Mouse (Mus musculus): Measurements from ENCODE around the gene Ldha. TPM values are rescaled to one million over a fixed set of nuclear protein-coding genes. Genes with fewer than 3 reads are reported as not detected.
"Not testable (repeated sequence)": the region's sequence is repeated elsewhere in the genome, so short reads cannot be mapped to it uniquely, and the experiment has no call there.

The Ldha gene
- polyA plus RNA-seq, 1 experiment from 2014 or later, result 3,667 TPM

GRCm38 (mm10) chr7:46859031-46859430 lies 17.8 kb downstream of the Ldha start:
- Histone ChIP-seq H3K9me3 (replicated peaks) (no peaks in the 10 kb centered on the region), H3K36me3 (peaks cover 28% of the 10 kb centered on the region), H3K27ac (replicated peaks) (no peak overlapping the region), H3K27me3 (ENCODE audit: low read depth, poor library complexity, severe bottlenecking) (no peaks in the 10 kb centered on the region), H3K4me3 (no peak overlapping the region), H3K4me1 (no peaks in the 10 kb centered on the region)
- 66% methylated on average over 6 of the region's 6 CpGs for WGBS
- no peak for DNase-seq (ENCODE audit: low spot score)

GRCm38 (mm10) chr7:46860996-46861395 lies 19.7 kb downstream of the Ldha start, which contains the start of gene Ldhc:
Gene Ldhc (plus strand): TSS chr7:46861203.
- H3K36me3 ChIP-seq, result peaks cover 8% of the 10 kb centered on the region
- WGBS, result 36% methylated on average over 10 of the region's 10 CpGs
- H3K9me3 ChIP-seq (replicated peaks), result no peaks in the 10 kb centered on the region
- DNase-seq (ENCODE audit: low spot score), result no peak
- no peak within 1 kb of the TSS for H3K4me3 ChIP-seq
- no peak within 1 kb of the TSS for H3K27ac ChIP-seq (replicated peaks)
- H3K27me3 ChIP-seq (ENCODE audit: low read depth, poor library complexity, severe bottlenecking), result no peaks in the 10 kb centered on the region
- H3K4me1 ChIP-seq, result no peaks in the 10 kb centered on the region

- H3K27ac ChIP-seq (replicated peaks), result no peak overlapping the region
- no peaks in the 10 kb centered on the region for H3K4me1 ChIP-seq
- 88% methylated on average over 4 of the region's 4 CpGs for WGBS
- H3K4me3 ChIP-seq, result no peak overlapping the region
- no peaks in the 10 kb centered on the region for H3K9me3 ChIP-seq (replicated peaks)
- no peaks in the 10 kb centered on the region for H3K27me3 ChIP-seq (ENCODE audit: low read depth, poor library complexity, severe bottlenecking)
- H3K36me3 ChIP-seq, result no peaks in the 10 kb centered on the region
- no peak for DNase-seq (ENCODE audit: low spot score)
Observed at GRCm38 (mm10) chr7:46871988-46872387, 30.7 kb downstream of the Ldha start.

- no peak overlapping the region for H3K27ac ChIP-seq (replicated peaks)
- DNase-seq (ENCODE audit: low spot score), result no peak
- WGBS, result 82% methylated on average over 4 of the region's 4 CpGs
- H3K4me1 ChIP-seq, result no peaks in the 10 kb centered on the region
- H3K4me3 ChIP-seq, result no peak overlapping the region
- peaks cover 12% of the 10 kb centered on the region; the same call in 1 of the 2 replicates for H3K36me3 ChIP-seq
- H3K9me3 ChIP-seq (replicated peaks), result no peaks in the 10 kb centered on the region
- H3K27me3 ChIP-seq (ENCODE audit: low read depth, poor library complexity, severe bottlenecking), result no peaks in the 10 kb centered on the region
Observed at GRCm38 (mm10) chr7:46876841-46877240, 35.6 kb downstream of the Ldha start.

- Histone ChIP-seq H3K4me1 (no peaks in the 10 kb centered on the region), H3K9me3 (replicated peaks) (no peaks in the 10 kb centered on the region), H3K36me3 (peaks cover 12% of the 10 kb centered on the region; the same call in 1 of the 2 replicates), H3K27me3 (ENCODE audit: low read depth, poor library complexity, severe bottlenecking) (no peaks in the 10 kb centered on the region), H3K4me3 (no peak overlapping the region), H3K27ac (replicated peaks) (no peak overlapping the region)
- WGBS, result 81% methylated on average over 6 of the region's 6 CpGs
- no peak for DNase-seq (ENCODE audit: low spot score)
Observed at GRCm38 (mm10) chr7:46877255-46877654, 36.0 kb downstream of the Ldha start.

- Histone ChIP-seq H3K9me3 (replicated peaks) (no peaks in the 10 kb centered on the region), H3K36me3 (peaks cover 33% of the 10 kb centered on the region), H3K4me1 (no peaks in the 10 kb centered on the region), H3K27ac (replicated peaks) (no peak overlapping the region), H3K4me3 (no peak overlapping the region), H3K27me3 (ENCODE audit: low read depth, poor library complexity, severe bottlenecking) (no peaks in the 10 kb centered on the region)
- 96% methylated on average over 5 of the region's 5 CpGs for WGBS
- no peak for DNase-seq (ENCODE audit: low spot score)
Observed at GRCm38 (mm10) chr7:46879851-46880250, 38.6 kb downstream of the Ldha start.

GRCm38 (mm10) chr7:46880992-46881391 lies 39.7 kb downstream of the Ldha start:
- DNase-seq (ENCODE audit: low spot score), result no peak
- H3K36me3 ChIP-seq, result peaks cover 44% of the 10 kb centered on the region
- no peak overlapping the region for H3K4me3 ChIP-seq
- no peaks in the 10 kb centered on the region for H3K4me1 ChIP-seq
- no peak overlapping the region for H3K27ac ChIP-seq (replicated peaks)
- H3K9me3 ChIP-seq (replicated peaks), result no peaks in the 10 kb centered on the region
- H3K27me3 ChIP-seq (ENCODE audit: low read depth, poor library complexity, severe bottlenecking), result no peaks in the 10 kb centered on the region
- 88% methylated on average over 2 of the region's 2 CpGs for WGBS

GRCm38 (mm10) chr7:46881941-46882340 lies 40.7 kb downstream of the Ldha start:
- H3K36me3 ChIP-seq, result peaks cover 54% of the 10 kb centered on the region
- H3K4me3 ChIP-seq; H3K27ac ChIP-seq (replicated peaks); H3K9me3 ChIP-seq (replicated peaks); DNase-seq (ENCODE audit: low spot score); H3K27me3 ChIP-seq (ENCODE audit: low read depth, poor library complexity, severe bottlenecking); H3K4me1 ChIP-seq: not testable (repeated sequence)
- 85% methylated on average over 8 of the region's 8 CpGs for WGBS

- Histone ChIP-seq H3K27me3 (ENCODE audit: low read depth, poor library complexity, severe bottlenecking) (no peaks in the 10 kb centered on the region), H3K9me3 (replicated peaks) (no peaks in the 10 kb centered on the region), H3K27ac (replicated peaks) (no peak overlapping the region), H3K4me3 (no peak overlapping the region), H3K36me3 (peaks cover 66% of the 10 kb centered on the region), H3K4me1 (no peaks in the 10 kb centered on the region)
- 85% methylated on average over 3 of the region's 3 CpGs for WGBS
- no peak for DNase-seq (ENCODE audit: low spot score)
Observed at GRCm38 (mm10) chr7:46883304-46883703, 42.0 kb downstream of the Ldha start.

GRCm38 (mm10) chr7:46895511-46895910 lies 54.2 kb downstream of the Ldha start:
- Histone ChIP-seq H3K9me3 (replicated peaks) (no peaks in the 10 kb centered on the region), H3K4me3 (no peak overlapping the region), H3K27ac (replicated peaks) (no peak overlapping the region), H3K4me1 (no peaks in the 10 kb centered on the region), H3K36me3 (peaks cover 100% of the 10 kb centered on the region), H3K27me3 (ENCODE audit: low read depth, poor library complexity, severe bottlenecking) (no peaks in the 10 kb centered on the region)
- DNase-seq (ENCODE audit: low spot score), result no peak
- 91% methylated on average over 3 of the region's 3 CpGs for WGBS

- peaks cover 99% of the 10 kb centered on the region for H3K36me3 ChIP-seq
- H3K27ac ChIP-seq (replicated peaks), result no peak overlapping the region
- H3K9me3 ChIP-seq (replicated peaks), result no peaks in the 10 kb centered on the region
- H3K4me1 ChIP-seq, result no peaks in the 10 kb centered on the region
- no peaks in the 10 kb centered on the region for H3K27me3 ChIP-seq (ENCODE audit: low read depth, poor library complexity, severe bottlenecking)
- no peak overlapping the region for H3K4me3 ChIP-seq
- no peak for DNase-seq (ENCODE audit: low spot score)
- 90% methylated on average over 3 of the region's 3 CpGs for WGBS
Observed at GRCm38 (mm10) chr7:46899343-46899742, 58.1 kb downstream of the Ldha start.

Other genes starting within 250 kb of the Ldha start
- gene Sergef, start 201.7 kb upstream of the Ldha start, polyA plus RNA-seq (2016; fragmentation: Nextera tagmentation; extraction: Ambion mirVana), result 17.6 and 19.6 TPM in 2 replicates
- 0.51 and 0.79 TPM in 2 replicates for gene Tph1, start 168.9 kb upstream of the Ldha start, polyA plus RNA-seq (2016; fragmentation: Nextera tagmentation; extraction: Ambion mirVana)
- 41.7 and 46.6 TPM in 2 replicates for gene Saal1, start 130.8 kb upstream of the Ldha start, polyA plus RNA-seq (2016; fragmentation: Nextera tagmentation; extraction: Ambion mirVana)
- gene Saa3, start 125.8 kb upstream of the Ldha start, polyA plus RNA-seq (2016; fragmentation: Nextera tagmentation; extraction: Ambion mirVana), result not detected in 2 replicates
- not detected in 2 replicates for gene Saa4, start 108.9 kb upstream of the Ldha start, polyA plus RNA-seq (2016; fragmentation: Nextera tagmentation; extraction: Ambion mirVana)
- gene Saa1, start 98.5 kb upstream of the Ldha start, polyA plus RNA-seq (2016; fragmentation: Nextera tagmentation; extraction: Ambion mirVana), result 0.21 TPM in 1 of 2 replicates, not detected in the other
- 0.19 TPM in 1 of 2 replicates, not detected in the other for gene Saa2, start 89.7 kb upstream of the Ldha start, polyA plus RNA-seq (2016; fragmentation: Nextera tagmentation; extraction: Ambion mirVana)
- gene Hps5, start 45.4 kb upstream of the Ldha start, polyA plus RNA-seq (2016; fragmentation: Nextera tagmentation; extraction: Ambion mirVana), result 16.3 and 22.3 TPM in 2 replicates
- 50.0 and 53.5 TPM in 2 replicates for gene Gtf2h1, start 45.4 kb upstream of the Ldha start, polyA plus RNA-seq (2016; fragmentation: Nextera tagmentation; extraction: Ambion mirVana)
- gene Ldhc, start 19.7 kb downstream of the Ldha start, polyA plus RNA-seq (2016; fragmentation: Nextera tagmentation; extraction: Ambion mirVana), result 0.12 TPM in 1 of 2 replicates, not detected in the other
- 265 and 310 TPM in 2 replicates for gene Tsg101, start 78.5 kb downstream of the Ldha start, polyA plus RNA-seq (2016; fragmentation: Nextera tagmentation; extraction: Ambion mirVana)
- 13.5 and 14.3 TPM in 2 replicates for gene Uevld, start 117.1 kb downstream of the Ldha start, polyA plus RNA-seq (2016; fragmentation: Nextera tagmentation; extraction: Ambion mirVana)
- gene Gm9999, start 142.1 kb downstream of the Ldha start, polyA plus RNA-seq (2016; fragmentation: Nextera tagmentation; extraction: Ambion mirVana), result not detected in 2 replicates
- gene Spty2d1, start 166.9 kb downstream of the Ldha start, polyA plus RNA-seq (2016; fragmentation: Nextera tagmentation; extraction: Ambion mirVana), result 11.1 and 12.8 TPM in 2 replicates
- 12.5 and 12.8 TPM in 2 replicates for gene Tmem86a, start 209.1 kb downstream of the Ldha start, polyA plus RNA-seq (2016; fragmentation: Nextera tagmentation; extraction: Ambion mirVana)